Mouse (Mus musculus) neutrophil, adult 83 days (primary cell): ENCODE measurements around the gene Olfr632. TPM values are rescaled to one million over a fixed set of nuclear protein-coding genes. Genes with fewer than 3 reads are reported as not detected.

ENCODE experiments used
- total RNA-seq, 2 experiments: library from RNA; stranded (reverse); gene quantifications; one replicate each; pipeline ENCODE4 v1.2.4; 2023

Gene Olfr632
- not detected for total RNA-seq

GRCm38 (mm10) chr7:103934264-103934663 lies at the start of gene Olfr632:
Gene Olfr632, plus strand, starts transcription at chr7:103934347.

GRCm38 (mm10) chr7:103886152-103886551 lies 48.0 kb upstream of the Olfr632 start, which contains the start of gene Olfr66:
Gene Olfr66, minus strand, starts transcription at chr7:103886252.

GRCm38 (mm10) chr7:103894385-103894784 lies 39.8 kb upstream of the Olfr632 start, which contains the start of gene Olfr64:
Gene Olfr64, minus strand, starts transcription at chr7:103894485.

GRCm38 (mm10) chr7:103903187-103903586 lies 31.0 kb upstream of the Olfr632 start, which contains the start of gene Olfr65:
Gene Olfr65, plus strand, starts transcription at chr7:103903487.

GRCm38 (mm10) chr7:103928525-103928924 lies 5.6 kb upstream of the Olfr632 start, which contains the start of gene Olfr631:
Gene Olfr631, plus strand, starts transcription at chr7:103928825.

GRCm38 (mm10) chr7:103944137-103944536 lies 10.0 kb downstream of the Olfr632 start, which contains the start of gene Olfr633:
Gene Olfr633, plus strand, starts transcription at chr7:103944437.

GRCm38 (mm10) chr7:103970852-103971251 lies 36.7 kb downstream of the Olfr632 start, which contains the start of gene Olfr635:
Gene Olfr635, plus strand, starts transcription at chr7:103971152.

Other genes with a start within 250 kb of the Olfr632 start
- gene Olfr243, start 219.7 kb upstream of the Olfr632 start, total RNA-seq = not detected
- gene Olfr628, start 204.0 kb upstream of the Olfr632 start, total RNA-seq = not detected
- not detected for gene Olfr629, start 189.4 kb upstream of the Olfr632 start, total RNA-seq
- not detected for gene Olfr630, start 177.0 kb upstream of the Olfr632 start, total RNA-seq
- not detected for gene Olfr69, start 162.8 kb upstream of the Olfr632 start, total RNA-seq
- gene Olfr68, start 154.6 kb upstream of the Olfr632 start, total RNA-seq = not detected
- gene Olfr67, start 142.5 kb upstream of the Olfr632 start, total RNA-seq = not detected
- 100 to 1,000 TPM in 1 of 2 experiments, 10 to 100 TPM in 1; 81.2 to 165 TPM for gene Hbb-bt, start 120.4 kb upstream of the Olfr632 start, total RNA-seq
- gene Hbb-bs, start 106.3 kb upstream of the Olfr632 start, total RNA-seq = 100 to 1,000 TPM; 331 to 680 TPM
- gene Hbb-bh2, start 93.8 kb upstream of the Olfr632 start, total RNA-seq = not detected
- not detected for gene Hbb-bh1, start 91.2 kb upstream of the Olfr632 start, total RNA-seq
- gene Hbb-y, start 81.1 kb upstream of the Olfr632 start, total RNA-seq = not detected
- gene Olfr66, start 48.1 kb upstream of the Olfr632 start, total RNA-seq = not detected
- not detected for gene Olfr64, start 39.9 kb upstream of the Olfr632 start, total RNA-seq
- not detected for gene Olfr65, start 30.9 kb upstream of the Olfr632 start, total RNA-seq
- gene Olfr631, start 5.5 kb upstream of the Olfr632 start, total RNA-seq = not detected
- not detected for gene Olfr633, start 10.1 kb downstream of the Olfr632 start, total RNA-seq
- gene Olfr635, start 36.8 kb downstream of the Olfr632 start, total RNA-seq = not detected
- not detected for gene Olfr638, start 64.4 kb downstream of the Olfr632 start, total RNA-seq
- under 1 TPM; 0.07 to 0.09 TPM for gene Olfr639, start 83.0 kb downstream of the Olfr632 start, total RNA-seq
- gene Olfr640, start 91.2 kb downstream of the Olfr632 start, total RNA-seq = not detected
- gene Olfr641, start 101.1 kb downstream of the Olfr632 start, total RNA-seq = not detected
- not detected for gene Olfr642, start 118.3 kb downstream of the Olfr632 start, total RNA-seq
- gene 4930516K23Rik, start 127.1 kb downstream of the Olfr632 start, total RNA-seq = not detected
- not detected for gene Olfr644, start 137.5 kb downstream of the Olfr632 start, total RNA-seq
- not detected for gene Olfr645, start 151.1 kb downstream of the Olfr632 start, total RNA-seq
- gene Olfr646, start 170.5 kb downstream of the Olfr632 start, total RNA-seq = under 1 TPM in 1 of 2 experiments, not detected in 1; 0.13 TPM
- gene Ubqln5, start 195.5 kb downstream of the Olfr632 start, total RNA-seq = not detected
- not detected for gene Olfr643, start 203.1 kb downstream of the Olfr632 start, total RNA-seq
- not detected for gene Ubqln3, start 208.9 kb downstream of the Olfr632 start, total RNA-seq
- gene Ubqlnl, start 216.2 kb downstream of the Olfr632 start, total RNA-seq = not detected
- not detected for gene Olfm5, start 230.5 kb downstream of the Olfr632 start, total RNA-seq
- under 1 TPM; 0.13 to 0.22 TPM for gene Olfr648, start 249.0 kb downstream of the Olfr632 start, total RNA-seq